Mouse (Mus musculus) neutrophil, adult 65 days (primary cell): ENCODE measurements around the gene Rhot2. TPM values are rescaled to one million over a fixed set of nuclear protein-coding genes. Genes with fewer than 3 reads are reported as not detected.

ENCODE experiments used
- total RNA-seq: library from RNA; stranded (reverse); gene quantifications from 2 replicates; pipeline ENCODE4 v1.2.4, GENCODE M21; 2023

Gene Rhot2
- total RNA-seq = 26.5 and 33.7 TPM in 2 replicates

DNA sequence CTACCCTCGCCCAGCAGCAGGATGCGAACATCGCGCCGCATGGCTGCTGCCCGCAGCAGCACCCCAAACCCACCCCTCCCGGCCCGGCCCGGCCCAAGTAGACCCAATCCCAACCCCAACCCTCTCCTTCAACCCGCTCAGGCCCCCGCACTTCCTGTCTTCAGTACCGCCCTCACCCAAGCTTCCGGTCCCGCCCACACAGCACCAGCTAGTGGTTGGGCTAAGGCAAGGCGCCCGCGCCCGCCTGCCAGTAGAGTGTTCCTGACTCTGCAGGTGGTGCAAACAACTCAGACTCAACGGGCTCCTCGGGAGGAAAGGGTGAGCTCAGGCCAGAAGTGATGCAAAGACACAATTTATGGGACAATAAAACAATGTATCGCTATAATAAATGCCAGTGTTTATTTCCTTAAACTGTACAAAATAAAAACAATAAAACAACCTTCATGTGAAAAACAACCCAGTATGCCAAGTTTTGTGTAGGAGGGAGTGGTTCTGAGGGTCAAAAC lies at the start of gene Rhot2:
TSS of gene Rhot2 (minus strand) at position 456 of the 506 bp plus-strand sequence.

DNA sequence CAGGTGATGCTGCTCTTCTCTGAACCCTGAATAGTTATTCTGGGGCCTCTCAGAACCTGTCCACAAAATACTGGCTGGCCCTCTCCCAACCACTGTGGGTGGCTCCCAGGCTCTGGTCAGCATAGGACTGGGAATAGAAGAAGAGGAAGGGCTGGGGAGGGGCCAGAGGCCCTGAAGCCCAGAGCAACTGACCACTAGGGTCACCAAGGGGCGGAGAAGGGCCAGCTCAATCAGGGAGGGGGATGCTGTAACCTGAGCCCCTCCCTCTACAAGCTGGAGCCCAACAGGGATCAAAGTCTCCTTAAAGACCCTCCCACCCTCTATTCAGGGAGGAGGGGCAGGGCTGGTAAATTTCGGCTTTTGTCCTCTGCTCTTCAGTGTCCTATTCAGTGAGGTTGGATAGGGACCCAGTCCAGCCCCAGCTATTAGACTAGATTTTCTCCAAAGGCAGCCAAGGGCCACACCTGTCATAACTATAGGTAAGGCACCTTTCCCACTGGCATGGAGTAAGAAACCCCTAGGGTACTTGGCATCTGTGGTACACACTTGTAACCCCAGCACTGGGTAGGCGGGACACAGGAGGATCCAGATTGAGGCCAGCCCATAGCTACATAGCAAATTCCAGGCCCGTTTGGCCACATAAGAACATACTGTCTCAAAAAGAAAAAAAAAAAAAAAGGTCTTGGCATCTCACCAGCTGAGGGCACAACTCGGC lies 35.7 kb upstream of the Rhot2 start, which contains the start of gene Wfikkn1:
TSS of gene Wfikkn1 (minus strand) at position 663 of the 715 bp plus-strand sequence.

DNA sequence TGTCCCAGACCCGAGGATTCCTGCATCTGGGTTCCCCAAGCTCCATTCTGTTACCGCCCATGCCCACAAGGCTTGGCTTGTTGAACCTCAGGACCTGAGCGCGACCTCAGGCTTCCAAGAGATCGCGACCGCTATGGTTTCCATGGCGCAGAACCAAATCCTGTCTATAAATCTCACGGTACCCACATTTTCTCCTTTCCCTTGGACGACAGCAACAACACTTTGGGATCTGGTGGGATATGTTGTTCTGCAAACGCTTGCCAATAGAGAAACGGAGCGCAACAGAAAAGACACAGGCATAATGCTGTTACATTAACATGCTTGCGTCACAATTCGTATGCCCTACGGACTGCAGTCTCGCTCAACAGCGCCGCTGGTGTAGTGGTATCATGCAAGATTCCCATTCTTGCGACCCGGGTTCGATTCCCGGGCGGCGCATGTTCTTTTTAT lies 30.1 kb upstream of the Rhot2 start, which contains the start of gene Mettl26:
TSS of gene Mettl26 (plus strand) at position 354 of the 450 bp plus-strand sequence.

DNA sequence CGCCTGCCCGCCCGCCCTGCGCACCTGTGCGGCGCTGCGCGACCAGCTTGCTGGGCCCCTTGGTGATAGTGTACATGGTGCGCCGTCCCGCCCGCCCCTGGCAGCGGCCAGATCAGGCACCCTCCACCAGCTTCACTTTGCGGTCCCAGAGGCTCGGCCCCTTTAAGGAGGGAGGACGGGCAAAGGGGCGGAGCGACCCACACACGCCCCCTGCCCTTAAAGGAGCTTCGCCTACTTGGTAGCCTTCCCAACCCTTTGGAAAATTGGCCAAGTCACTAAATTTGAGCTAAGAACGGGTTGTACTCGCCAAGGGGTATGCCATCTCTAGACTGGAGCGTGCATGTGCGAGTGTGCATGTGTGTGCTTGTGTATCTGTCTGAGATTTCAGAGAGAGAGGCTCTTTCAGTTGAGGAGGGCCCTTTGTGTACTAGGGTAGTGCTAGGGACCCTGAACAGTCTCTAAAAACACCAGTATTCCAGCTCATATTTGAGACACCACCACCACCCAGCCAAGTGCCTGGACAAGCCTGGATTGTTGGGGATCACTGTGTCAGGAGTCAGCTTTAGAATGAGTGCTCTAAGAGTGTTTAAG lies 24.0 kb upstream of the Rhot2 start, which contains the start of gene Mcrip2:
TSS of gene Mcrip2 (minus strand) at position 164 of the 591 bp plus-strand sequence.

DNA sequence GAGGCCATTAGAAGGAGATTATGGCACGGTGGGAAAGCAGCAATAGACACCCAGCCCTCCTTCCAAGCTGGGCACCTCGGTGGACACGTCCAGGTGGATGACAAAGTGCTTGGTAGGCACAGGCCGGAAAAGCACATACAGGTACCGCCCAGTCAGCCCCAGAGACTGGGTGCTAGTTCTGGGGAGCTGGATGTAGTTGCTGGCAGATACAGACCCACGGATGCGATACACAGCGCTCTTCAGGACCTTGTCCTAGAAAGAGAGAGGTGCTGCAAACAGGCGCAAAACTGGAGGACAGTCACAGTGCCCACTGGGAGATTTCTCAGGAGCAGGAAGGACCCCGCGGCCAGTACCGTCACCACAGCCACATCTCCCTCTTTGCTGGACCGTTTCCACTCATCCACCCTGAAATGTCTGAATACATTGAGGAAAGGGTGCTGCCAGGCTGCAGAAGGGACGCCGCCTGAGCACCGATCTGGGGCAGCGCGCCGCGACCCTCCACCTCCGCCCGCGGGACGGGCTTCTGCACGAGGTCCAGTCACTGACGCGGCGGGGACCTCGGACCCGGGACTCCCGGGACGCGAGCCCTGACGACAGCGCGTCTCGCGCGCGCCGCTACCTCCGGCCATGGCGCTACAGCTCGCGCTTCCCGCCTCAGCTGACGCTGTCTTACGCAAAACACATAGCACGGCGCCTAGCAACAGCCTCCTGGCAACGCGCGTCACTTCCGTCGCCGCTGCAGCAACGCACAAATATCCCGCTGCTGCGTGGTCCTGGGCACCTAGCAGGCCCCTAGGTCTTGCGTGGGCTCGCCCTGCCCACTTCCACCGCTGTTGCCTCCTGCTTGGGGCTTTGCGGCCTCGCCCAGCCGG lies 16.4 kb upstream of the Rhot2 start, which contains the start of gene Wdr90:
TSS of gene Wdr90 (minus strand) at position 670 of the 872 bp plus-strand sequence.

DNA sequence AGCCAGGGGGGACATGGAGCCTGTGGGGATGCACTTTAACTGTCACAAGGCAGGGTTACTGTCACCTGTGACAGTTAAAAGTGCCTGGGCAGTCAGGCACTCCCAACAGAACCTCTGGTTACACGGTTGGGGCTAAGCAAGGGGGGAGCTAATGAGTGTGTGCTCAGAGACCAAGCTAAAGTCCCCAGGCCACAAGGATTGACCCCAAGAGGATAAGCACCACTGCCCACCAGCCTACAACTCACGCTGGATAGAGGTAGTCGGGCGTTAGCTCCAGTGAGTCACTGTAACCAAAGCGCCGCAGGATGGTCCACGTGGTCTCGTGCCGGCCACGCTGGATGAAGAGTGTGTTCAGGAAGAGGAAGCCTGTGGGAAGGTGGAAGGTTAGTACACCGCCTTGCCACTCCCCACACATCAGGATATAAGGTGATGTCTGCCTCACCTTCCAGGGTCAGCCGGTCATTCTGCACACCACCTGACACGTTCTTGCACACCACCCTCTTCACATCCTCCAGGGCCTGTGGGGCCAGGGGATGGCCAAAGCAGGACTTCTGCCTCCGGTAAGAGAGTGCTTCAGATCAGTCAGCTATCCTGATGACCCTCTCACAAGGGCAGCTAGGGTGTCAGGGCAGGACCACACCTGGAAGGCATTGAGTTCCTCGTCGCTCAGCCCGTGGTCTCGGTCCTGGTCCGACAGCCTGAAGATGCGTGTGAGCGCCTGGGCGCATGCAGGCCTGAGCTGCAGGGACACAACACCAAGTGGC lies 3.4 kb downstream of the Rhot2 start, which contains the start of gene Gm20683:
TSS of gene Gm20683 (minus strand) at position 647 of the 764 bp plus-strand sequence.

DNA sequence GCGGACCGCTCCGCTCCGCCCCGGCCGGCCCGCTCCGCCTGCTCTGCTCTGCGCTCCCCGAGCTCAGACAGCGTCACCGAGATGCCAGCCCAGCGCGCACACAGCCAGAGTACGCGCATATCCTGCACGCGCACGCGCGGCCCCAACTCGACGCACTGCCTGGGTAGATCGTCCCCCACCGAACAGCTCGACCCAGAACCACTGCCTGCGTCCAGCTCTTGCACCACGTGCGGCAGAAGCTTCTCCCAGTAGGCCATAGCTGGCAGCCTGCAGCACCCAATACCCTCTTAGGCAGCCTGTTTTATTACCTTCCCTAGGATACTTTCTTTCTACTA lies 7.6 kb downstream of the Rhot2 start, which contains the start of gene Rhbdl1:
TSS of gene Rhbdl1 (minus strand) at position 220 of the 335 bp plus-strand sequence.

DNA sequence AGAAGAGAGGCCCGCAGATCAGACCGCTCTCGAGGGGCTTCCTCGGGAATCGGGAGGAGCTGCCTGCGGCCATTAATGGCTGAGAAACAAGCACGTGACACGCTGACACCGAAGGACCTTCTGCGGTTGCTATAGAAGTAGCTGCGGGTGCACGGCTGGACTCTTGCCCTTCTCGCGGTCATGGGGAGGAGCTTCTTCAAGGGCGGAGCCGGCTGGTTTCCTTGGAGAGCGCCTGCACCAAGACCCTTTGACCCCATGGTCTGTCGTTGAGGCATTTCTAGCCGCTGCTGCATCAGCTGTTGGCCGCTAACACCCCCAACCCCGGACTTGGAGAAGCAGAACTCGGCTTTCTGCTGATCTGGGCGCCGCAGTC lies 11.4 kb downstream of the Rhot2 start, which contains the start of gene Stub1:
TSS of gene Stub1 (minus strand) at position 114 of the 373 bp plus-strand sequence.

DNA sequence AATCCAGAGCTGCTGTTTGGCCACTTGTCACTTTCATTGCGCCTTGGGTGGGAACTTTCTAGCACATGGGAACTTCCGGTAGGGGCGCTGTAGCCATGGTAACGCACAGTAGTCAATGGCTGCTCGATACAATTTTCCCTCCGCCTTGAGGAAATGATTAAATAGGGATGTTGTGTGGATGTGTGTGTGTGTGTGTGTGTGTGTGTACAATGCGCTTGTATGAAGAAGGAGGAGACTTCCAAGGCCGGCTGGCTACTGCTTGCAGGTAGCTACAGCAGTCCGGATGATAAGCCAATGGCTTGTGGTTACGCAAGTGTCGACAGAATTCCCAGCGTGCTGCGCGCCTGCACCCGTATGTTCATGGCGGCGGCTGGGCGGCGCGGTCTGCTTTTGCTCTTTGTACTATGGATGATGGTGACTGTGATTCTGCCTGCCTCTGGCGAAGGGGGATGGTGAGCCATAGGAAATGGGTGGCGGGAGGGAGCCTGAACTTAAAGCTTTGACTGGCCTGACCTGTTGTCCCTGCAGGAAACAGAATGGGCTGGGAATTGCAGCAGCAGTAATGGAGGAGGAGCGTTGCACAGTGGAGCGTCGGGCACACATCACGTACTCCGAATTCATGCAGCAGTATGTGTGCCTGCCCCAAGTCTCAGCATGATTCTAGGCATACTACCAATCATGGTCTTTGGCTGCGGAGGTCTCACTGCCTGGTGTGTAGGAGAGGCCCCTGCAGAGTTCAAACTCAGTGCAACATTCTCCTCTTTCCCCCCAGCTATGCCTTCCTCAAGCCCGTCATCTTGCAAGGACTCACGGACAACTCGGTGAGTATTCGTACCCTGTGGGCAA lies 15.7 kb downstream of the Rhot2 start, which contains the start of gene Jmjd8:
TSS of gene Jmjd8 (plus strand) at position 156 of the 846 bp plus-strand sequence.

DNA sequence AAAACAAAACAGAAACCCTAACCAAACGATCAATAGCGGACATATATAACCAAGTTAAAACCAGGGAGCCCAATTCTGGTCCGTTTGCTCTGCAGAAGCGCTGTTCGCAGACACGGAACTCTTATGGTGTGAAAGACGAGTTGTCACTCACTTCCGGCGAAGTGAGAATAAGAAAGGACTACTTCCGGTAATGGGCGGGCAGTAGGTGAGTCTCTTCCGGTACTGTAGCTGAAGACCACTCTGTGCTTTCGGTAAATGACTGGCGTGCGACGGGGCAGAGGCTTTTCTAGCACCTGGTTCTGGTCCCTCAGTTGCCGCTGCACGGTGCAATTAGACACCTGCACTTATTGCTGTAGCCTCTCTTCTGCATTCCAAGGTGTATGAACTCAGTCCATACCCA lies 21.2 kb downstream of the Rhot2 start, which contains the start of gene Wdr24:
TSS of gene Wdr24 (plus strand) at position 176 of the 400 bp plus-strand sequence.

DNA sequence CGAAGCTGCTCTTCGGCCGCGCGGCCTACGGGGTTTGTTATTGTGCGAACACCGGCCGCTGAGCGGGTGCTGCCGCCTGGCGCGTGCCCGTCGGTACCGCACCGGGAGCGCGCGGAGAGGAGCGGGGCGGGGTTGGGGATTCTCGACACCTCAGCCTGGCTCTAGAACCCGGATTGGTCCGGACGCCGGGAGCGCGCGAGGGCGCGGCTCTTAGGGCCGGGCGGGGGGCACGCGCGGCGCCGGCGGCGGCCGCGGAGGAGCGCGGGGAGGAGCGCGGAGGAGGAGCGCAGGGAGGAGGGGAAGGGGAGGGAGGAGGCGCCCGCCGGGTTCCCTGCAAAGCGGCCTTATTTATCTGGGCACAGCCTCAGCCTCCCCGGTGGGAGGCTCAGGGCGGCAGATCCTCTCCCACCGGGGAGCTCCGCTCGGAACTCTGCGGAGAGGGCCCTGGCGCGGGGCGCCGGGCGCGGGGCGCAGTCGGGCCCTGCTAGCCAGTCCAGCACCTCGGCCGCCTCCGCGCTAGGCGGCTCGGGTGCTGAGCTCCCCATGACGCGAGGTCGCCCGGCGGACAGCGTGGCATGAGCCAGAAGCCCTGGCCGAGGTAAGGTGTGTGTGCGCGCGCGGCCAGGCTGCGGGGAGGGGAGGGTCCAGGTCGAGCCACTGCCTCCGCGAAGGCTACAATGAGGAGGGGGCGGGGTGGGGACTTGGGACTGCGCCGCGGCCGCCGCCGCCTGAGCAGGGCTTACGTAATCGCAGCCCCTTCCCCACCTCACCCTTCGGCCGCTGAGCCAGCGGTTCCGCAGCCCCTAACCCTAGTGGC lies 35.7 kb downstream of the Rhot2 start, which contains the start of gene Fbxl16:
TSS of gene Fbxl16 (plus strand) at position 297 of the 817 bp plus-strand sequence.

DNA sequence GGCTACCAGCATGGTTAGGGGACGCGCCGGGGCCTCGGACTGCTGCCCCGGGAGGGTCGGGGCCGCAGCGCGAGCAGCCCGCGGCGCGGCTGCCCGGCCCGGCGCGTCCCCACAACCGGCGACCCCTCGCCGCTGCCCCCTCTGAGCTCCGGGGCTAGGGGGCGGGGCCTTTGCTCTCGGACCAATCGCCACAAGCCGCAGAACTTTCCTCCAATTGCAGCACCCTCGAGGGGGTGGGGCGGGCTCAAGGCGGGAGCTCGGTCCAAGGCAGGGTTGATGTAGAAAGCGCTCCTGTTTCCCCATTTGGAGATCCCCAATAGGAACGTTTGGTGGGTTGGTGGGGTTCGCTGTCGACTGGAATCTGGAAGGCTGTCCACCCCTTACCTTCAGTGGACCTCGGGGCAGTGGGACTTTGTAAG lies 47.7 kb downstream of the Rhot2 start, which contains the start of gene Metrn:
TSS of gene Metrn (minus strand) at position 186 of the 419 bp plus-strand sequence.

DNA sequence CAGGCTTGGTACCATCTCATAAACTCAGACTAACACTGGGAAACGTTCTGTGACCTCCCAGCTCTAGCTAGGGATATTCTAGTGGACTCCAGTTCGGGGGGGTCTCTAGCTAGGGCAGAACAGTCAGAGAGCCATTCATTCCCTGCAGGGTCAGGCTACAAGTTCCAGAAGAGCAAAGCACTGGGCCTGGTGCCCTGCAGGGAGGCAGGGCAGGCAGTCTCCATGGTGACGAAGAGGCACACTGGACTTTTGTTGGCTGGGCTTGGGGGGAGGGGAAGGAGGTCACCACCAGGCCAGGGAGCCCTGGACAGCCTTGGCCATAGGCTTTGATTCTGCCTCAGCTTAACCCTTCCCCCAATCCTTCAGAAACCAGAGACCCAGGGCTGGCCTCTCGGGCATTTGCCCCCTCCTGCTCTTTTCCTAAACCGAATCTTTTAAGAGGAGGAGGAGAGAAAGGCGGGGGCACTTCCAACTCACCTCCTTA lies 49.0 kb downstream of the Rhot2 start, which contains the start of gene AC134908.4:
TSS of gene AC134908.4 (minus strand) at position 51 of the 484 bp plus-strand sequence.

DNA sequence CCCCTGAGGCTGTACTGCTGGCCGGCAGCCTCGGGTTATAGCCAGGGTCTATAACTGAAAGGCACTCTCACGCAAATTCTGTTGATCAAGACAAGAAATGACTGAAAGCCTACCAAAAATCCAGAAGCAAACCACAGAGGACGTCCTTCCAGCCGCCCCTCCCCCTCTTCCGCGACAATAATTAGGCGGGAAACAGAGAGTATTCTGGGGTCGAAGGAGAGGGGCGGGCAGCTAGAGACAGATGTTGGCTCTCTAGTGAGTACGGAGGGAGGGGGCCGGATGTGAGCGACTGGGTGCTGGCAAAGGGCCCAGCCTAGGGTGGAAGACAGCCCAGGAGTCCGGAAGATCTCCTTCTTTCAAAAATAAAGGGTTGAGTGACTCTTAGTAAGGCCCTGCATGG lies 52.0 kb downstream of the Rhot2 start, which contains the start of gene Fam173a:
TSS of gene Fam173a (minus strand) at position 287 of the 400 bp plus-strand sequence.

Other genes with a start within 250 kb of the Rhot2 start
- not detected in 2 replicates for gene Gng13, start 127.7 kb downstream of the Rhot2 start, total RNA-seq
- 9.7 and 18.7 TPM in 2 replicates for gene Chtf18, start 117.4 kb downstream of the Rhot2 start, total RNA-seq
- gene Rpusd1, start 117.2 kb downstream of the Rhot2 start, total RNA-seq = 4.5 TPM in 2 replicates
- gene Mslnl, start 108.8 kb downstream of the Rhot2 start, total RNA-seq = not detected in 2 replicates
- gene Msln, start 90.5 kb downstream of the Rhot2 start, total RNA-seq = 0.88 TPM in 1 of 2 replicates, not detected in the other
- 24.6 and 35.5 TPM in 2 replicates for gene Narfl, start 71.1 kb downstream of the Rhot2 start, total RNA-seq
- 10.2 and 14.6 TPM in 2 replicates for gene Haghl, start 59.2 kb downstream of the Rhot2 start, total RNA-seq
- 0.22 TPM in 1 of 2 replicates, not detected in the other for gene Ccdc78, start 58.3 kb downstream of the Rhot2 start, total RNA-seq
- gene Fam173a, start 52.0 kb downstream of the Rhot2 start, total RNA-seq = 25.4 and 34.7 TPM in 2 replicates
- gene AC134908.4, start 49.2 kb downstream of the Rhot2 start, total RNA-seq = not detected in 2 replicates
- gene Metrn, start 47.7 kb downstream of the Rhot2 start, total RNA-seq = 10.9 and 16.2 TPM in 2 replicates
- 0.11 TPM in 1 of 2 replicates, not detected in the other for gene Fbxl16, start 35.8 kb downstream of the Rhot2 start, total RNA-seq
- gene Wdr24, start 21.2 kb downstream of the Rhot2 start, total RNA-seq = 13.3 and 17.6 TPM in 2 replicates
- 7.7 and 8.2 TPM in 2 replicates for gene Jmjd8, start 16.0 kb downstream of the Rhot2 start, total RNA-seq
- gene Stub1, start 11.4 kb downstream of the Rhot2 start, total RNA-seq = 35.4 and 46.5 TPM in 2 replicates
- gene Rhbdl1, start 7.6 kb downstream of the Rhot2 start, total RNA-seq = 0.64 and 1.3 TPM in 2 replicates
- 1.7 and 2.8 TPM in 2 replicates for gene Gm20683, start 3.1 kb downstream of the Rhot2 start, total RNA-seq
- 21.9 and 25.5 TPM in 2 replicates for gene Wdr90, start 16.6 kb upstream of the Rhot2 start, total RNA-seq
- 1.4 and 3.2 TPM in 2 replicates for gene Mcrip2, start 23.9 kb upstream of the Rhot2 start, total RNA-seq
- gene Mettl26, start 30.2 kb upstream of the Rhot2 start, total RNA-seq = 6.4 and 6.5 TPM in 2 replicates
- gene Wfikkn1, start 36.0 kb upstream of the Rhot2 start, total RNA-seq = 2.1 and 4.1 TPM in 2 replicates
- 13.0 and 17.4 TPM in 2 replicates for gene Rab40c, start 74.9 kb upstream of the Rhot2 start, total RNA-seq
- gene Pigq, start 100.1 kb upstream of the Rhot2 start, total RNA-seq = 34.9 and 36.2 TPM in 2 replicates
- gene Nhlrc4, start 100.1 kb upstream of the Rhot2 start, total RNA-seq = not detected in 2 replicates
- gene A930017K11Rik, start 107.7 kb upstream of the Rhot2 start, total RNA-seq = not detected in 2 replicates
- gene Capn15, start 140.9 kb upstream of the Rhot2 start, total RNA-seq = 12.0 and 19.3 TPM in 2 replicates
- gene Rab11fip3, start 224.7 kb upstream of the Rhot2 start, total RNA-seq = 0.75 and 1.3 TPM in 2 replicates
- gene Decr2, start 245.5 kb upstream of the Rhot2 start, total RNA-seq = 2.5 and 3.0 TPM in 2 replicates